Mouse (Mus musculus) embryonic facial prominence, embryonic 13.5 days (tissue): Measurements from ENCODE around the gene Supt6. TPM values are rescaled to one million over a fixed set of nuclear protein-coding genes. Genes with fewer than 3 reads are reported as not detected.

Experiments used
- ATAC-seq: fragments of 200-750 bp; cut with Nextera tagmentation; 2 replicates; pipeline ENCODE4 v1.8.0; 2017; ENCODE audit warnings: low read depth; ENCODE audit not compliant: insufficient number of reproducible peaks, insufficient read depth, low FRiP score, low TSS enrichment
- H3K27ac ChIP-seq: fragments of 300-500 bp; sonication (generic); 2 replicates; pipeline ENCODE4 v1.5.1; 2015; ENCODE audit warnings: moderate library complexity, mild to moderate bottlenecking, inconsistent platforms
- H3K27me3 ChIP-seq: fragments of 300-500 bp; sonication (generic); 2 replicates; pipeline ENCODE4 v1.6.1; 2015; ENCODE audit warnings: mild to moderate bottlenecking, inconsistent platforms
- H3K36me3 ChIP-seq: fragments of 300-500 bp; sonication (generic); 2 replicates; pipeline ENCODE4 v1.6.1; 2015; ENCODE audit warnings: mild to moderate bottlenecking, inconsistent platforms
- H3K4me1 ChIP-seq: fragments of 300-500 bp; sonication (generic); 2 replicates; pipeline ENCODE4 v1.6.1; 2015; ENCODE audit warnings: inconsistent platforms
- H3K4me2 ChIP-seq: fragments of 300-500 bp; sonication (generic); 2 replicates; pipeline ENCODE4 v1.6.1; 2015; ENCODE audit warnings: moderate library complexity, mild to moderate bottlenecking, inconsistent platforms
- H3K4me3 ChIP-seq: fragments of 300-500 bp; sonication (generic); 2 replicates; pipeline ENCODE4 v1.5.1; 2015; ENCODE audit warnings: mild to moderate bottlenecking, inconsistent platforms
- H3K9ac ChIP-seq: fragments of 300-500 bp; sonication (generic); 2 replicates; pipeline ENCODE4 v1.6.1; 2015; ENCODE audit warnings: mild to moderate bottlenecking, inconsistent platforms
- H3K9me3 ChIP-seq: fragments of 300-500 bp; sonication (generic); 2 replicates; pipeline ENCODE4 v1.6.1; 2016; ENCODE audit warnings: inconsistent platforms
- WGBS: fragments of 180-500 bp; shearing (Covaris S2); methylation state at CpG from one replicate; pipeline ENCODE4 v1.1.7; 2015; ENCODE audit warnings: mixed read lengths; 5-methylcytosine and 5-hydroxymethylcytosine counted together
- polyA plus RNA-seq: library from polyadenylated mRNA; unstranded; fragments of >200 nt; fragmentation: Nextera tagmentation; extraction: Ambion mirVana; gene quantifications from 2 replicates; pipeline ENCODE4 v1.2.1, GENCODE M21; 2015

The Supt6 gene
- polyA plus RNA-seq, 1 experiment from 2014 or later: 30.3 TPM

GRCm38 (mm10) chr11:78261380-78262352 lies 15.9 kb upstream of the Supt6 start, which contains the start of gene 2610507B11Rik:
TSS of gene 2610507B11Rik (plus strand) at chr11:78261752.
- Histone ChIP-seq H3K4me2 (peak within 1 kb of the TSS; percentile 72), H3K27me3 (peaks cover 12% of the 10 kb centered on the region; the same call in 1 of the 2 replicates), H3K9ac (peak within 1 kb of the TSS; percentile 83), H3K36me3 (peaks cover 34% of the 10 kb centered on the region), H3K4me3 (peak within 1 kb of the TSS; percentile 81), H3K27ac (peak within 1 kb of the TSS; percentile 79), H3K9me3 (no peaks in the 10 kb centered on the region), H3K4me1 (peaks cover 12% of the 10 kb centered on the region)
- under 1% methylated on average over 107 of the region's 115 CpGs for WGBS
- peak; percentile 96 for ATAC-seq

DNA sequence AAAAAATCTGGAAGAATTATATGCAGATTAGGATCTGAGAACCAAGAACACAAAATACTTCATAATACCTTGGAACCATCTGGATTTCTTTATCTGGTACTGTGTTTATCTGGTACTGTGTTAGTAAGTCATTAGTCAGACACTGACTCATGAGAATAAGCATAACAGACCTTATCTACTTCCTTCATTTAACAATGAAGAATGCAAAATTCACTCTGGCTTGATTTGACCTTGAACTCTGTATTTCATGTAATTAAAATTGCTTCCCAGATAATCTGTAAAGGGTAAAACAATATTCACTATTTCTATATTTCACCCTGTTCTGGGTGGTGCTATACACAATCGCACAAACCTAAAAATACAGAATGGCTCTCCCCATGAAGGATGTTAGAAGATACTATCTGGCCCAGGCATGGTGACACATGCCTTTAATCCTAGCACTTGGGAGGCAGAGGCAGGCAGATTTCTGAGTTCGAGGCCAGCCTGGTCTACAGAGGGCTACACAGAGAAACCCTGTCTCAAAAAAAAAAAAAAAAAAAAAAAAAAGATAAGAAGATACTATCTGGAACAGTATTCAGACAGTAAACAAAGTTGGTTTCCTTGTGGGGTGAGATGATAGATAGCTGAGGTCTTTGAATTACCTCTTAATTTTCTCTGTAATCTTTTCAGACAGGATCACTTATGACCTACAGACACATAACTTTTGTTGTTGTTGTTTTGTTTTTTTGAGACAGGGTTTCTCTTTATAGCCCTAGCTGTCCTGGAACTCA lies 14.9 kb upstream of the Supt6 start:
- H3K9me3 ChIP-seq: no peaks in the 10 kb centered on the region
- 95% methylated on average over 2 of the region's 2 CpGs for WGBS
- peaks cover 12% of the 10 kb centered on the region for H3K4me1 ChIP-seq
- ATAC-seq: no peak
- H3K9ac ChIP-seq: no peak overlapping the region
- no peak overlapping the region for H3K27ac ChIP-seq
- H3K4me2 ChIP-seq: peak overlapping the region; percentile 72
- H3K27me3 ChIP-seq: peaks cover 12% of the 10 kb centered on the region; the same call in 1 of the 2 replicates
- H3K36me3 ChIP-seq: peaks cover 24% of the 10 kb centered on the region
- H3K4me3 ChIP-seq: peak overlapping the region; percentile 81

DNA sequence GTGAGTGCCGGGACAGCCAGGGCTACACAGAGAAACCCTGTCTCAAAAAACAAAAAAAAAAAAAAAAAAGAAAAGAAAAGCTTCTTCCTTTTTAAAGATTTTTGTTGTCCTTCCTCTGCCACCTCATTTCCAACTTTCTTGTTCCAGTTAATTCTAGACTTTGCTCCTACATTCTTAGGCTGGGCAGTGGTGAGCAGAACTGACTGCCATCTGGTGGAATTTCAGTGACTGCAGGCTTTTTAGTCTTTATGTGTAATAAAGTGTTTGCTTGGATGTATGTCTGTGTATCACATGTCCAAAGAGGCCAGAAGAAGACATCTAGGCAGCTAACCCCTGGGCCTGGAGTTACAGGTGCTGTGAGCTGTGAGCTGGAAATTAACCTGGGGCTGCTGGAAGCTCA lies 10.8 kb upstream of the Supt6 start:
- peaks cover 30% of the 10 kb centered on the region for H3K36me3 ChIP-seq
- no peak for ATAC-seq

GRCm38 (mm10) chr11:78247727-78248140 lies 1.9 kb upstream of the Supt6 start:
- Histone ChIP-seq H3K27ac (no peak overlapping the region), H3K36me3 (peaks cover 27% of the 10 kb centered on the region), H3K9ac (no peak overlapping the region), H3K4me2 (peak overlapping the region; percentile 79; the same call in 1 of the 2 replicates), H3K9me3 (no peaks in the 10 kb centered on the region), H3K4me1 (peaks cover 31% of the 10 kb centered on the region), H3K4me3 (no peak overlapping the region), H3K27me3 (no peaks in the 10 kb centered on the region)
- ATAC-seq: no peak
- WGBS: 68% methylated on average over 4 of the region's 4 CpGs

More for the DNA sequence above, 10.8 kb upstream of the Supt6 start:
- Histone ChIP-seq H3K9ac (no peak overlapping the region), H3K27ac (no peak overlapping the region), H3K27me3 (peaks cover 12% of the 10 kb centered on the region; the same call in 1 of the 2 replicates), H3K9me3 (no peaks in the 10 kb centered on the region), H3K4me3 (no peak overlapping the region), H3K4me1 (no peaks in the 10 kb centered on the region), H3K4me2 (no peak overlapping the region)
- WGBS: 100% methylated on average over 1 of the region's 1 CpGs

DNA sequence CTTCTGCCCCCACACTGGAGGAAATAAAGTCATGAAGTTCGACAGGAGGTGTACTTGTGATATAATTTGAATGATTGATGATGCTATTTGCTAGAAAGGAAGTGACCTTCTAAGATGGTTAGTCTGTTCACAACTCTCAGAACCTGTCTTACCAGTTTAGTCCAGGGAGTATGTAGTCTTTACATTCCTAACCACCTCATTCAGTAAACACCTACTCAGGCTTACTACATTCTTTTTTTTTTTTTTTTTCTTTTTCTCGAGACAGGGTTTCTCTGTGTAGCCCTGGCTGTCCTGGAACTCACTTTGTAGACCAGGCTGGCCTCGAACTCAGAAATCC lies 1.2 kb upstream of the Supt6 start:
- H3K36me3 ChIP-seq: peaks cover 20% of the 10 kb centered on the region
- H3K4me1 ChIP-seq: peaks cover 32% of the 10 kb centered on the region
- H3K27me3 ChIP-seq: no peaks in the 10 kb centered on the region
- WGBS: 62% methylated on average over 3 of the region's 3 CpGs
- no peak overlapping the region for H3K27ac ChIP-seq
- H3K4me2 ChIP-seq: peak overlapping the region; percentile 79
- H3K9ac ChIP-seq: no peak overlapping the region
- no peaks in the 10 kb centered on the region for H3K9me3 ChIP-seq
- no peak for ATAC-seq
- peak overlapping the region; percentile 96; the same call in 1 of the 2 replicates for H3K4me3 ChIP-seq

GRCm38 (mm10) chr11:78246318-78247011 lies 678 bp upstream of the Supt6 start:
- H3K4me2 ChIP-seq: peak overlapping the region; percentile 79
- peaks cover 32% of the 10 kb centered on the region for H3K4me1 ChIP-seq
- H3K27ac ChIP-seq: peak overlapping the region; percentile 95
- no peaks in the 10 kb centered on the region for H3K9me3 ChIP-seq
- H3K27me3 ChIP-seq: no peaks in the 10 kb centered on the region
- WGBS: 41% methylated on average over 7 of the region's 7 CpGs
- ATAC-seq: no peak
- peaks cover 16% of the 10 kb centered on the region for H3K36me3 ChIP-seq
- H3K4me3 ChIP-seq: peak overlapping the region; percentile 96
- H3K9ac ChIP-seq: peak overlapping the region; percentile 95; the same call in 1 of the 2 replicates

- peak overlapping the region; percentile 96 for H3K4me3 ChIP-seq
- H3K36me3 ChIP-seq: peaks cover 13% of the 10 kb centered on the region
- no peaks in the 10 kb centered on the region for H3K27me3 ChIP-seq
- peak overlapping the region; percentile 95 for H3K9ac ChIP-seq
- H3K27ac ChIP-seq: peak overlapping the region; percentile 95
- H3K4me2 ChIP-seq: peak overlapping the region; percentile 79
- no peak for ATAC-seq
- no peaks in the 10 kb centered on the region for H3K9me3 ChIP-seq
- peaks cover 32% of the 10 kb centered on the region for H3K4me1 ChIP-seq
- under 1% methylated on average over 19 of the region's 19 CpGs for WGBS
Observed at GRCm38 (mm10) chr11:78245261-78245626, 543 bp downstream of the Supt6 start.

DNA sequence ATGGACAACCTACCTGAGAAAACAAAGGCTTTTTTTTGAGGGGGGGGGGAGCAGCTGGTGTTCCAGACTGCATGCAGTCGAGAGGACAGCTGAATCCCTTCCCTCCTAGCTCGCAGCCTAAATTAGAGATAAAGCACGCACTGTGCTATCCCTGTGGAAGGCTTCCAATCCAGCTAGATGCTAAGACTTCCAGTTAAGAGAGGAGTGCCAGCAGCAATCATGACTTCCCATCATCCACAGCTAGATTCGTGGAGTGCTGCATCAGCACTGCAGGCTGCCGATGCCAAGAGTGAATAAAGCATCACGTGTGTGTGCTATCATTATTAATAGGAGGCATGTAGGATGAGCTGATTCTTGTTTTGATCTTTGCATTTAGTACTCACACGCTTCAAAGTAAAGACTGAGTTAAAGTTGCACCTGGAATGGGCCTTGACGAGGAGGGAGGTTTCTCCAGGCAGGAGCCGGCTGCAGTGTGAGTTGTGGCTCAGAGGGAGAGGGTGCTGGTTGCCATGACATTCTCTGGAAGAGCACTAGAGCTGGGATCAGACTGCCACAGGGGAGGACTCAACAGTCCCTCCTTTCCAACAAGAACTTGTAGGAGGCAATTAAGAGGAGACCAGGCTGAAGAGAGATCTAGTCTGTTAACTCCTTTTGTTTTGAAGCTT lies 5.5 kb downstream of the Supt6 start:
- ATAC-seq: no peak
- Histone ChIP-seq H3K4me1 (peaks cover 15% of the 10 kb centered on the region), H3K36me3 (peaks cover 39% of the 10 kb centered on the region)

GRCm38 (mm10) chr11:78231518-78231917 lies 14.3 kb downstream of the Supt6 start:
- 92% methylated on average over 6 of the region's 6 CpGs for WGBS
- ATAC-seq: no peak
- Histone ChIP-seq H3K4me2 (no peak overlapping the region), H3K9me3 (no peaks in the 10 kb centered on the region), H3K4me1 (no peaks in the 10 kb centered on the region), H3K27ac (no peak overlapping the region), H3K9ac (no peak overlapping the region), H3K4me3 (no peak overlapping the region), H3K27me3 (no peaks in the 10 kb centered on the region), H3K36me3 (peaks cover 89% of the 10 kb centered on the region)

More for the DNA sequence above, 5.5 kb downstream of the Supt6 start:
- Histone ChIP-seq H3K4me2 (no peak overlapping the region), H3K9ac (no peak overlapping the region), H3K27ac (no peak overlapping the region), H3K27me3 (no peaks in the 10 kb centered on the region), H3K9me3 (no peaks in the 10 kb centered on the region), H3K4me3 (no peak overlapping the region)
- WGBS: 90% methylated on average over 9 of the region's 9 CpGs

- Histone ChIP-seq H3K4me2 (no peak overlapping the region), H3K4me1 (no peaks in the 10 kb centered on the region), H3K36me3 (peaks cover 97% of the 10 kb centered on the region), H3K27ac (no peak overlapping the region), H3K27me3 (no peaks in the 10 kb centered on the region), H3K4me3 (no peak overlapping the region), H3K9ac (no peak overlapping the region), H3K9me3 (no peaks in the 10 kb centered on the region)
- no peak for ATAC-seq
- WGBS: 89% methylated on average over 4 of the region's 4 CpGs
Observed at GRCm38 (mm10) chr11:78223586-78223985, 22.2 kb downstream of the Supt6 start.
